Mouse (Mus musculus) midbrain, postnatal 0 days (tissue): ENCODE data around the gene Sfxn3. TPM values are rescaled to one million over a fixed set of nuclear protein-coding genes. Genes with fewer than 3 reads are reported as not detected.

Source experiments
- ATAC-seq: fragments of 200-750 bp; cut with Nextera tagmentation; 2 replicates; pipeline ENCODE4 v1.8.0; 2017; ENCODE audit warnings: moderate number of reproducible peaks, mild to moderate bottlenecking, moderate TSS enrichment, moderate library complexity; ENCODE audit not compliant: low FRiP score
- DNase-seq: peaks from one replicate; pipeline ENCODE4 v3.0.0-alpha.2; 2015; ENCODE audit warnings: low spot score
- H3K27ac ChIP-seq: fragments of 300-500 bp; sonication (generic); 2 replicates; pipeline ENCODE4 v1.5.1; 2014; ENCODE audit warnings: low read depth, mild to moderate bottlenecking, low read length, mixed read lengths
- H3K27me3 ChIP-seq: fragments of 300-500 bp; sonication (generic); 2 replicates; pipeline ENCODE4 v1.6.1; 2014; ENCODE audit warnings: low read length, control low read depth, mixed read lengths; ENCODE audit not compliant: insufficient read depth
- H3K36me3 ChIP-seq: fragments of 300-500 bp; sonication (generic); 2 replicates; pipeline ENCODE4 v1.6.1; 2014; ENCODE audit warnings: low read length, control low read depth, mixed read lengths; ENCODE audit not compliant: insufficient read depth
- H3K4me1 ChIP-seq: fragments of 300-500 bp; sonication (generic); 2 replicates; pipeline ENCODE4 v1.6.1; 2014; ENCODE audit warnings: mild to moderate bottlenecking, control low read depth, antibody characterized with exemption, low read length, mixed read lengths; ENCODE audit not compliant: insufficient read depth
- H3K4me2 ChIP-seq: fragments of 300-500 bp; sonication (generic); 2 replicates; pipeline ENCODE4 v1.6.1; 2014; ENCODE audit warnings: low read depth, mild to moderate bottlenecking, low read length, mixed read lengths; ENCODE audit not compliant: poor library complexity, severe bottlenecking
- H3K4me3 ChIP-seq: fragments of 300-500 bp; sonication (generic); 2 replicates; pipeline ENCODE4 v1.5.1; 2014; ENCODE audit warnings: low read depth, mild to moderate bottlenecking, low read length, moderate library complexity
- H3K9ac ChIP-seq: fragments of 300-500 bp; sonication (generic); replicated peaks from 2 replicates; pipeline ENCODE4 v1.6.1; 2014; ENCODE audit warnings: mild to moderate bottlenecking, low read length, moderate library complexity, mixed read lengths; ENCODE audit not compliant: poor library complexity, severe bottlenecking
- H3K9me3 ChIP-seq: fragments of 300-500 bp; sonication (generic); 2 replicates; pipeline ENCODE4 v1.6.1; 2016; ENCODE audit warnings: low read length, control low read depth
- CTCF ChIP-seq: IDR thresholded peaks from 2 replicates; pipeline ENCODE4 v1.5.1; 2016; ENCODE audit warnings: antibody characterized with exemption, mild to moderate bottlenecking
- WGBS: fragments of 180-500 bp; shearing (Covaris S2); extraction: QIAGEN DNeasy Blood & Tissue Kit; methylation state at CpG from one replicate; pipeline ENCODE4 v1.1.7; 2014; 5-methylcytosine and 5-hydroxymethylcytosine counted together
- polyA plus RNA-seq: library from polyadenylated mRNA; unstranded; fragments of >200 nt; fragmentation: Nextera tagmentation; extraction: Ambion mirVana; gene quantifications from 2 replicates; pipeline ENCODE4 v1.2.1, GENCODE M21; 2015
- total RNA-seq: library from RNA; depleted of rRNA; stranded (reverse); fragments of >200 nt; gene quantifications from 2 replicates; pipeline ENCODE4 v1.2.3, GENCODE M21; 2014

Sfxn3 gene
- total and polyA plus RNA-seq, 2 experiments from 2014 or later = 85.8 to 102 TPM

DNA sequence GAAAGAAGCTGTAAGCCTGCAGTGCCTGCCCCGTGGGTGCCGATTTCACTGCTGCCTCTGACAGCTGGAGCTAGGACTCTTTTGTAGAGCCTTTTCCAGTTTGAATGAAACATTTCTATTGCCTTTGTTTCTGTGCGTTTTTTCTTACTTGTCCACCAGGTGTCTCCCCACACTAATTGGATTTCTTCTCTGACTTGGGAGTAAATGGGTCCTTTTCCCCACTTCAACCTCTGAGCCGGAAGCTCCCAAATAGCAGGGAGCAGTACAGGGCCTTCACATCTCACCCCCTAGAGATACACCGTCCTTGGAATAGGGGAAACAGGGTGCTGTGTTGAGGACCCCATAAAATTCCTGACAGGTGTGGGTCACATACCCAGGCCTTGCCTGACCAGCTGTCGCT is 34.7 kb upstream of the Sfxn3 start:
- H3K9me3 ChIP-seq = no peaks in the 10 kb centered on the region
- 30% methylated on average over 6 of the region's 6 CpGs for WGBS
- no peak overlapping the region for H3K9ac ChIP-seq
- peaks cover 14% of the 10 kb centered on the region for H3K36me3 ChIP-seq
- peak overlapping the region; percentile 57; the same call in 1 of the 2 replicates for H3K27ac ChIP-seq
- DNase-seq (peak; percentile 70), ATAC-seq (no peak)
- H3K27me3 ChIP-seq = no peaks in the 10 kb centered on the region
- no peak overlapping the region for H3K4me3 ChIP-seq
- H3K4me1 ChIP-seq = peaks cover 15% of the 10 kb centered on the region
- peak; percentile 79 for TF ChIP-seq CTCF
- no peak overlapping the region for H3K4me2 ChIP-seq

DNA sequence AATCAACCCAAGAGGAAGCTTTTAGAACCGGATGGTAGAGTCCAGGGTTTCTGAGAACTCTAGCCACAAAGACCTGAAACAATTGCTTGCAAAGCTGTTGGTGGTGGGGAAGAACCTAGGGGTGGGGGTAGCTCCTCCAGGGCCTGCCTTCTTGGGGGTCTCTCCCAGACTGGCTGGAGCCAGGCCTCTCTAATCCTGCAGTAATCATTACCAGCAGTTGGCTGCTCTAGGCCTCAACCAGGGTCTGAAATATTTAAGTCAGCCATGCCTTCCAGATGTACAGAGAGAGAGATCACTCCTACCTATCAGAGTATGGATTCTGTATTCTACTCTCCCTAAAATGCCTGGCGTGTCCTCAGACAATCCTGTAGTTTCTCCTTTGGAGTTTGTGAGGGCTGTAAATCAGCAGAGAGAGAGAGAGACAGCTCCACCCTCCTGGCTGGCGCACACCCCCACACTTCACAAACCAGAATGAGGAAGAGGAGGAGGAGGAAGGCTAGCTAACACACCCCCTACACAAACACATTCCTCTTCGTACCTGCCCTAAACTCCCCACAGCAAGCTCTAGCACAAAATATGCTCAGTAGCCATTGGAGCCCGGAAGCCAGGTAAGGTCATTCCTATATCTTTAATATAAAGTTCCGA is 33.6 kb upstream of the Sfxn3 start:
- no peak overlapping the region for H3K9ac ChIP-seq
- TF ChIP-seq CTCF = no peak
- ATAC-seq (no peak), DNase-seq (no peak)
- no peak overlapping the region for H3K4me3 ChIP-seq
- H3K4me2 ChIP-seq = no peak overlapping the region
- 71% methylated on average over 6 of the region's 6 CpGs for WGBS
- H3K4me1 ChIP-seq = peaks cover 15% of the 10 kb centered on the region
- no peaks in the 10 kb centered on the region for H3K27me3 ChIP-seq
- H3K9me3 ChIP-seq = no peaks in the 10 kb centered on the region
- H3K27ac ChIP-seq = no peak overlapping the region
- H3K36me3 ChIP-seq = peaks cover 14% of the 10 kb centered on the region

DNA sequence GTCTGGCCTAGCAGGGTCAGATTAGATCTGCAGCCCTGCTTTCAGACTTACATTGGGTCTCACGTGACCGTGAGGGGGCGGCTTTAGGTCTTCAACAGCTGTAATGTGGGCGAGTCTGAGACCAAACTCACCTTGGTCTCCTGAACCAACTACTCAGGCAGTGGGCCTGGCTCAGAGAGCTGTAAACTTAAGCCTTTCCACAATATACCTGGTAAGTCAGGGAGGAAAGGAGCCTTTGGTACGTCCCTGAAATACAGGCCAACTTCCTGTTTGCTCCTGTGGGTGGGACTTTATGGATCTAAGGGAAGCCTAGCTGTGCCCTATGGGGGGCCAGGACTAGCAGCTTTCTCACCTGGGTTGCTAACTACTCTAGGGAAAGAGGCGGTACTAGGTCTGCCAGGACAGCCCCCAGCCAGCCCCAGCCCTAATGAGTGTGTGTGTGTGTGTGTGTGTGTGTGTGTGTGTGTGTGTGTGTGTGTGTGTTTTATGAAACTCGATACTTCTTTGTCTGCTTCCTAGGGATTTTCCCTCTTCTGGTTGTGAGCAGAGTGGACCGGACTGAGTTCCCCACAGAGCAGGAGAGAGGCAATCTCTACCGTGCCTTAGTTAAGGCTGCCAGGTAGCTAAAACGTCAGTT is 32.9 kb upstream of the Sfxn3 start, which contains the start of gene Lzts2:
Gene Lzts2 (plus strand): TSS at position 80 of the 637 bp plus-strand sequence.
- DNase-seq = no peak
- H3K9ac ChIP-seq = no peak within 1 kb of the TSS
- no peak within 1 kb of the TSS for H3K27ac ChIP-seq
- H3K27me3 ChIP-seq = no peaks in the 10 kb centered on the region
- peaks cover 15% of the 10 kb centered on the region for H3K4me1 ChIP-seq
- 18% methylated on average over 10 of the region's 10 CpGs for WGBS
- no peak for TF ChIP-seq CTCF
- peaks cover 14% of the 10 kb centered on the region for H3K36me3 ChIP-seq
- no peaks in the 10 kb centered on the region for H3K9me3 ChIP-seq
- no peak for ATAC-seq
- H3K4me3 ChIP-seq = peak within 1 kb of the TSS; percentile 72; the same call in 1 of the 2 replicates
- peak within 1 kb of the TSS; percentile 88 for H3K4me2 ChIP-seq

DNA sequence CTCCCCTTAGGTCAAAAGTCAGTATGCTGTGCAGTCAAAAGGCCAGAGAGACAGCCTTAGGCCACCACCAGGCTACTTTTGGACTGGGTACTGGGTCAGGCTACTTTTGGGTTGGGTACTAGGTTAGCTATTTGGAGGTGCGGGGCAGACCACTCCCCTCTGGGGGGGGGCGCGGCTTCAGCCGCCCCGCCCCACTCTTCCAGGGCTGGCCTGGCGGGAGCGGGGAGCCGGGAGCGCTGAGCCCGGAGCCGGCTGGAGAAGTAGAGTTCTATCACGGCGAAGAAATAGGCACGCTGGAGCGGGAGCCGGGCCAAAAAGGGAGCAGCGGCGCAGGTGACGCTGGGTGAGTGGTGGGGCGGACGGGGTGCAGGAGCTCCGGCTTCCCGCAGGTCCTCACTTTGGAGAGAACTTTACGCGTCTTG is 32.3 kb upstream of the Sfxn3 start:
- no peak for TF ChIP-seq CTCF
- no peak overlapping the region for H3K9ac ChIP-seq
- no peaks in the 10 kb centered on the region for H3K9me3 ChIP-seq
- peak overlapping the region; percentile 88 for H3K4me2 ChIP-seq
- ATAC-seq (no peak), DNase-seq (no peak)
- H3K4me1 ChIP-seq = peaks cover 15% of the 10 kb centered on the region
- no peak overlapping the region for H3K27ac ChIP-seq
- H3K27me3 ChIP-seq = no peaks in the 10 kb centered on the region
- WGBS = under 1% methylated on average over 23 of the region's 25 CpGs
- H3K36me3 ChIP-seq = peaks cover 13% of the 10 kb centered on the region
- peak overlapping the region; percentile 72; the same call in 1 of the 2 replicates for H3K4me3 ChIP-seq

DNA sequence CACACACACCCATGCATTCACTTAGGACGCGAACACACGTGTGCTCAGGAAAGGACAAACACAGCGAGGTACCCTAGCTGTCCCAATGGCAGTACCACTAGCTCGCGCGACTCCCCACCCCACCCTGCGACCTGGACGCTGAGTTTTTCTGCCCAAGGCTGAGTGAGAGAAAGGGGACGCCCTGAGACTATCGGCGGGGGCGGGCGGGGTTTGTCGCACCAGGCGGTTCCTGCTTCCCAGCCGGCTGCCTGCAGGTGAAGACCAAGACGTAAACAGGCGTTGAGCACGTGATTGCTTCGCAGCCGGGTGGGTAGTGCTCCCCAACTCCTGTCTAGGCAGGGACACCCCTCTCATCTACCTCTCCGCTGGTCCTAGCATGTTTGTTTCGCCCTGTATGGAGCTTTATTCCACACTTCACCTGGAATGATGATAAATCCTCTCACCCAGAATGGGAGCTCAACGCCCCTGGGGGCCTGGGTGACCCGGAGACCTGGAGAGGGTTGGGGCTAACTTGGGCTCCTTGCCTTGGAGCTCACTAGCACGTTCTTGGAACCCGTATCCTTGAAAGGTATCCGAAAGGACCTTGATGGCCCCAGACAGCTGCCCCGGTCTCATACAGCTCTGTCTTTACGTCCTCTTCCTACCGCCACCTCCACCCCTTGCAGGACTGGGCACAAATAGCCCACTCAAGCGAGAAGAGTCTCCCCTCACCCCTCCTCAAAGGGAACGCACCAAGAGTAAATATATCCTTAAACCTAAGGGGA is 31.6 kb upstream of the Sfxn3 start:
- 2% methylated on average over 34 of the region's 34 CpGs for WGBS
- no peak for TF ChIP-seq CTCF
- Histone ChIP-seq H3K9me3 (no peaks in the 10 kb centered on the region), H3K27me3 (no peaks in the 10 kb centered on the region), H3K27ac (peak overlapping the region; percentile 82), H3K36me3 (peaks cover 6% of the 10 kb centered on the region), H3K9ac (peak overlapping the region; percentile 48), H3K4me1 (peaks cover 15% of the 10 kb centered on the region), H3K4me2 (peak overlapping the region; percentile 88), H3K4me3 (peak overlapping the region; percentile 72)
- no peak for DNase-seq
- ATAC-seq = no peak
